Mouse (Mus musculus): ENCODE measurements around the gene 2010111I01Rik. TPM values are rescaled to one million over a fixed set of nuclear protein-coding genes. Genes with fewer than 3 reads are reported as not detected.

Gene 2010111I01Rik
- polyA plus RNA-seq, 1 experiment from 2014 or later = 30.5 TPM

GRCm38 (mm10) chr13:62951606-62952005 is 13.1 kb upstream of the 2010111I01Rik start:
- H3K9ac ChIP-seq (replicated peaks; ENCODE audit: low read depth, low read length) = no peak overlapping the region
- 81% methylated on average over 1 of the region's 1 CpGs for WGBS
- no peak for ATAC-seq
- no peaks in the 10 kb centered on the region for H3K9me3 ChIP-seq (ENCODE audit: control insufficient read depth, low read length)
- no peak overlapping the region for H3K27ac ChIP-seq (ENCODE audit: low read length)
- no peaks in the 10 kb centered on the region for H3K36me3 ChIP-seq (ENCODE audit: control insufficient read depth, insufficient read depth)
- no peak overlapping the region for H3K4me3 ChIP-seq (replicated peaks; ENCODE audit: low read length)
- no peaks in the 10 kb centered on the region for H3K27me3 ChIP-seq (replicated peaks; ENCODE audit: control insufficient read depth, insufficient read depth, low read length)
- H3K4me1 ChIP-seq (replicated peaks; ENCODE audit: control insufficient read depth, insufficient read depth, low read length) = no peaks in the 10 kb centered on the region; the same call in 1 of the 2 replicates
- H3K4me2 ChIP-seq (ENCODE audit: low read length) = no peak overlapping the region

- Histone ChIP-seq H3K4me3 (replicated peaks; ENCODE audit: low read length) (no peak overlapping the region), H3K9ac (replicated peaks; ENCODE audit: low read depth, low read length) (no peak overlapping the region), H3K27ac (ENCODE audit: low read length) (no peak overlapping the region), H3K9me3 (ENCODE audit: control insufficient read depth, low read length) (no peaks in the 10 kb centered on the region), H3K36me3 (ENCODE audit: control insufficient read depth, insufficient read depth) (no peaks in the 10 kb centered on the region), H3K27me3 (replicated peaks; ENCODE audit: control insufficient read depth, insufficient read depth, low read length) (no peaks in the 10 kb centered on the region), H3K4me1 (replicated peaks; ENCODE audit: control insufficient read depth, insufficient read depth, low read length) (no peaks in the 10 kb centered on the region; the same call in 1 of the 2 replicates), H3K4me2 (ENCODE audit: low read length) (no peak overlapping the region)
- WGBS = 73% methylated on average over 3 of the region's 3 CpGs
- no peak for ATAC-seq
Measured at GRCm38 (mm10) chr13:62952047-62952446, 12.6 kb upstream of the 2010111I01Rik start.

GRCm38 (mm10) chr13:62952624-62953023 is 12.1 kb upstream of the 2010111I01Rik start:
- WGBS = 74% methylated on average over 3 of the region's 3 CpGs
- Histone ChIP-seq H3K27ac (ENCODE audit: low read length) (no peak overlapping the region), H3K4me1 (replicated peaks; ENCODE audit: control insufficient read depth, insufficient read depth, low read length) (no peaks in the 10 kb centered on the region; the same call in 1 of the 2 replicates), H3K4me3 (replicated peaks; ENCODE audit: low read length) (no peak overlapping the region), H3K9me3 (ENCODE audit: control insufficient read depth, low read length) (no peaks in the 10 kb centered on the region), H3K27me3 (replicated peaks; ENCODE audit: control insufficient read depth, insufficient read depth, low read length) (no peaks in the 10 kb centered on the region), H3K4me2 (ENCODE audit: low read length) (no peak overlapping the region), H3K36me3 (ENCODE audit: control insufficient read depth, insufficient read depth) (no peaks in the 10 kb centered on the region), H3K9ac (replicated peaks; ENCODE audit: low read depth, low read length) (no peak overlapping the region)
- no peak for ATAC-seq

GRCm38 (mm10) chr13:62955997-62956396 is 8.7 kb upstream of the 2010111I01Rik start:
- H3K36me3 ChIP-seq (ENCODE audit: control insufficient read depth, insufficient read depth) = no peaks in the 10 kb centered on the region
- H3K27ac ChIP-seq (ENCODE audit: low read length) = no peak overlapping the region
- H3K4me2 ChIP-seq (ENCODE audit: low read length) = no peak overlapping the region
- H3K9me3 ChIP-seq (ENCODE audit: control insufficient read depth, low read length) = no peaks in the 10 kb centered on the region
- 83% methylated on average over 6 of the region's 6 CpGs for WGBS
- no peak for ATAC-seq
- no peaks in the 10 kb centered on the region for H3K4me1 ChIP-seq (replicated peaks; ENCODE audit: control insufficient read depth, insufficient read depth, low read length)
- H3K27me3 ChIP-seq (replicated peaks; ENCODE audit: control insufficient read depth, insufficient read depth, low read length) = no peaks in the 10 kb centered on the region
- no peak overlapping the region for H3K4me3 ChIP-seq (replicated peaks; ENCODE audit: low read length)
- no peak overlapping the region for H3K9ac ChIP-seq (replicated peaks; ENCODE audit: low read depth, low read length)

GRCm38 (mm10) chr13:62956776-62957175 is 7.9 kb upstream of the 2010111I01Rik start:
- no peak overlapping the region for H3K4me3 ChIP-seq (replicated peaks; ENCODE audit: low read length)
- WGBS = 87% methylated on average over 10 of the region's 10 CpGs
- no peak overlapping the region for H3K27ac ChIP-seq (ENCODE audit: low read length)
- ATAC-seq = no peak
- H3K36me3 ChIP-seq (ENCODE audit: control insufficient read depth, insufficient read depth) = no peaks in the 10 kb centered on the region
- H3K9ac ChIP-seq (replicated peaks; ENCODE audit: low read depth, low read length) = no peak overlapping the region
- no peaks in the 10 kb centered on the region for H3K4me1 ChIP-seq (replicated peaks; ENCODE audit: control insufficient read depth, insufficient read depth, low read length)
- H3K27me3 ChIP-seq (replicated peaks; ENCODE audit: control insufficient read depth, insufficient read depth, low read length) = no peaks in the 10 kb centered on the region
- H3K9me3 ChIP-seq (ENCODE audit: control insufficient read depth, low read length) = no peaks in the 10 kb centered on the region
- H3K4me2 ChIP-seq (ENCODE audit: low read length) = no peak overlapping the region

- Histone ChIP-seq H3K36me3 (ENCODE audit: control insufficient read depth, insufficient read depth) (no peaks in the 10 kb centered on the region), H3K9me3 (ENCODE audit: control insufficient read depth, low read length) (no peaks in the 10 kb centered on the region), H3K4me1 (replicated peaks; ENCODE audit: control insufficient read depth, insufficient read depth, low read length) (peaks cover 8% of the 10 kb centered on the region; the same call in 1 of the 2 replicates), H3K4me3 (replicated peaks; ENCODE audit: low read length) (no peak overlapping the region), H3K27ac (ENCODE audit: low read length) (no peak overlapping the region), H3K9ac (replicated peaks; ENCODE audit: low read depth, low read length) (no peak overlapping the region), H3K27me3 (replicated peaks; ENCODE audit: control insufficient read depth, insufficient read depth, low read length) (no peaks in the 10 kb centered on the region), H3K4me2 (ENCODE audit: low read length) (no peak overlapping the region)
- WGBS = 91% methylated on average over 2 of the region's 2 CpGs
- ATAC-seq = no peak
Measured at GRCm38 (mm10) chr13:62963358-62963757, 1.3 kb upstream of the 2010111I01Rik start.

GRCm38 (mm10) chr13:62968223-62968622 is 3.5 kb downstream of the 2010111I01Rik start:
- 92% methylated on average over 12 of the region's 12 CpGs for WGBS

GRCm38 (mm10) chr13:62970515-62971269 is 6.0 kb downstream of the 2010111I01Rik start:
- H3K27me3 ChIP-seq (replicated peaks; ENCODE audit: control insufficient read depth, insufficient read depth, low read length) = no peaks in the 10 kb centered on the region
- H3K9ac ChIP-seq (replicated peaks; ENCODE audit: low read depth, low read length) = no peak overlapping the region
- H3K27ac ChIP-seq (ENCODE audit: low read length) = no peak overlapping the region
- WGBS = 75% methylated on average over 11 of the region's 11 CpGs
- peaks cover 2% of the 10 kb centered on the region; the same call in 1 of the 2 replicates for H3K4me1 ChIP-seq (replicated peaks; ENCODE audit: control insufficient read depth, insufficient read depth, low read length)
- H3K4me2 ChIP-seq (ENCODE audit: low read length) = no peak overlapping the region
- no peak for ATAC-seq
- no peak overlapping the region for H3K4me3 ChIP-seq (replicated peaks; ENCODE audit: low read length)
- H3K9me3 ChIP-seq (ENCODE audit: control insufficient read depth, low read length) = no peaks in the 10 kb centered on the region
- H3K36me3 ChIP-seq (ENCODE audit: control insufficient read depth, insufficient read depth) = no peaks in the 10 kb centered on the region

More at GRCm38 (mm10) chr13:62968223-62968622, 3.5 kb downstream of the 2010111I01Rik start:
- H3K4me2 ChIP-seq (ENCODE audit: low read length) = no peak overlapping the region
- no peaks in the 10 kb centered on the region for H3K9me3 ChIP-seq (ENCODE audit: control insufficient read depth, low read length)
- no peaks in the 10 kb centered on the region for H3K27me3 ChIP-seq (replicated peaks; ENCODE audit: control insufficient read depth, insufficient read depth, low read length)
- ATAC-seq = no peak
- H3K4me1 ChIP-seq (replicated peaks; ENCODE audit: control insufficient read depth, insufficient read depth, low read length) = peaks cover 8% of the 10 kb centered on the region; the same call in 1 of the 2 replicates
- H3K27ac ChIP-seq (ENCODE audit: low read length) = no peak overlapping the region
- H3K9ac ChIP-seq (replicated peaks; ENCODE audit: low read depth, low read length) = no peak overlapping the region
- no peaks in the 10 kb centered on the region for H3K36me3 ChIP-seq (ENCODE audit: control insufficient read depth, insufficient read depth)
- no peak overlapping the region for H3K4me3 ChIP-seq (replicated peaks; ENCODE audit: low read length)

GRCm38 (mm10) chr13:62972403-62972802 is 7.7 kb downstream of the 2010111I01Rik start:
- WGBS = 86% methylated on average over 3 of the region's 3 CpGs
- H3K27ac ChIP-seq (ENCODE audit: low read length) = no peak overlapping the region
- no peaks in the 10 kb centered on the region for H3K36me3 ChIP-seq (ENCODE audit: control insufficient read depth, insufficient read depth)
- H3K4me2 ChIP-seq (ENCODE audit: low read length) = no peak overlapping the region
- H3K4me3 ChIP-seq (replicated peaks; ENCODE audit: low read length) = no peak overlapping the region
- H3K9ac ChIP-seq (replicated peaks; ENCODE audit: low read depth, low read length) = no peak overlapping the region
- ATAC-seq = no peak
- H3K27me3 ChIP-seq (replicated peaks; ENCODE audit: control insufficient read depth, insufficient read depth, low read length) = no peaks in the 10 kb centered on the region
- no peaks in the 10 kb centered on the region for H3K4me1 ChIP-seq (replicated peaks; ENCODE audit: control insufficient read depth, insufficient read depth, low read length)
- no peaks in the 10 kb centered on the region for H3K9me3 ChIP-seq (ENCODE audit: control insufficient read depth, low read length)
